Mouse (Mus musculus) right cerebral cortex, postnatal 25 days (tissue): ENCODE measurements at regions not wholly inside any gene's neighbourhood (a gene's known extent, or its start where the extent isn't known, plus 50 kb on each side); places are given as distances from the start of the nearest gene placed in this dataset.
"Not testable (repeated sequence)": the region's sequence is repeated elsewhere in the genome, so short reads cannot be mapped to it uniquely, and the experiment has no call there.

Experiments used
- DNase-seq: peaks from one replicate; pipeline ENCODE4 v3.0.0; 2022

DNA sequence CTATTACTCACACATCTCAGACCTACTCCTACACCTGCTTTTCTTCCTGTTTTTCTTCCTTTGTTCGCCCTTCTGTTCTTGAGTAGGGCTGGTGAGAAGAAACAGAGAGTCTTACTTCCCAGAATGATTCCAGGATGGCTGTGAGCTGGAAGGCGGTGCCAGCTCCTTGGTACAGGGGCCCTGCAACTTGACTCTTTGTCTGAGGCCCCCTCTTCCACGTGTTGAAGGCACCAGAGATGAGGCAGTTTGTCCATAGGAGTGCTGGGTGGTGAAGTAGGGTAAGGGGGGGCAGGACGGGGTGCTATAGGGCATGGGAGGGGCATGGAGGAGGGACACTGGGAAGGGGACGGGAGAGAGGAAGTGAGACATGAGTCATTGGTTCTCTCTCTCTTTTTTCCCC, 60.8 kb downstream of the Dmrta2 start:
- no peak for DNase-seq

GRCm38 (mm10) chr4:110044851-110045618, 67.2 kb downstream of the Dmrta2 start:
- DNase-seq = no peak

DNA sequence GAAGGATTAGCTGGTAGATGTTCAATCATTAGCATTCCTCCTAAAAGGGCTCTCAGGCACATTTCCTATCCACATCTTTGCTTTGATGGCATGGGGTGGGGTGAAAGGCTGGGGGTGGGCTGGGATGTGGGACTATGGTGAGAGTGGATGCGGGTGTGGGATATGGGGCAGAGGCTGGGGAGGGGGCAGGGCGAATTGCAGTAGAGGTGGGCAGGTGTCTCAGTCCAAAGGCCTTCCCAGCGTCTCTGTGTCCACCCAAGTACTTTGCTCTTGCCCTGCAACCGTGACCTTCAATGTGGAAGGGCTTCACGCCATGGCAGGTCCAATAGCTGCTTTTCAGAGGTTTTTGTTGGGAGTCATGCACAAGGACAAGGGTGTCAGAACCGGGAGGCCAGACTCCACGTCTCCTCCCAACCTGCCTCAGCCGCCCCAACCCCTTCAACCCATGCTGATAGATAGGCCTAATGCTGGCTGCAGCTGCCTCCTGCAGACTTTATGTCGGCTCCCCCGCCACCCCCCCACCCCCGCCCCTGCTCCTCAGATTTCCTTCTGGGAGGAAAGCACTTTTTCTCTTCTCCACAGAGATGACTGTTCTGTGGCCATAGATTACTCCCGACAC, 67.9 kb downstream of the Dmrta2 start:
- no peak for DNase-seq

DNA sequence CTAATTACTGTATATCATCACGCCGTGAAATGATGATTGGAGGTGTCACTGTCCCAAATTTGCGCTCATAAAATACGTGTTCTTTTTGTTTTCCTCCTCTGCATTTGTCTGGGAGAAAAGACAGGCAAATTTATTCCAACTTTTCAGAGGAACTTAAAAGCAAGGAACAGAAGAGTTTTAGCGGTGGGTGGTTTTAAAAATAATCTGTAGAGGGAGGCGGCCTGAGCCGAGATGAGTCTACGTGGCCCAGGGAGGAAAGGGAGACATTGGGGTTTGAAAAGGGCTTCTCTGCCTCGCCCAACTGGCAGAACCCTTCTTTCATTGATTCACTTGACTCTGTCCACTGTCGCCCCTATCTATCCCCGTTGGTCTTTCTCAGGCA, 68.4 kb downstream of the Dmrta2 start:
- no peak for DNase-seq

DNA sequence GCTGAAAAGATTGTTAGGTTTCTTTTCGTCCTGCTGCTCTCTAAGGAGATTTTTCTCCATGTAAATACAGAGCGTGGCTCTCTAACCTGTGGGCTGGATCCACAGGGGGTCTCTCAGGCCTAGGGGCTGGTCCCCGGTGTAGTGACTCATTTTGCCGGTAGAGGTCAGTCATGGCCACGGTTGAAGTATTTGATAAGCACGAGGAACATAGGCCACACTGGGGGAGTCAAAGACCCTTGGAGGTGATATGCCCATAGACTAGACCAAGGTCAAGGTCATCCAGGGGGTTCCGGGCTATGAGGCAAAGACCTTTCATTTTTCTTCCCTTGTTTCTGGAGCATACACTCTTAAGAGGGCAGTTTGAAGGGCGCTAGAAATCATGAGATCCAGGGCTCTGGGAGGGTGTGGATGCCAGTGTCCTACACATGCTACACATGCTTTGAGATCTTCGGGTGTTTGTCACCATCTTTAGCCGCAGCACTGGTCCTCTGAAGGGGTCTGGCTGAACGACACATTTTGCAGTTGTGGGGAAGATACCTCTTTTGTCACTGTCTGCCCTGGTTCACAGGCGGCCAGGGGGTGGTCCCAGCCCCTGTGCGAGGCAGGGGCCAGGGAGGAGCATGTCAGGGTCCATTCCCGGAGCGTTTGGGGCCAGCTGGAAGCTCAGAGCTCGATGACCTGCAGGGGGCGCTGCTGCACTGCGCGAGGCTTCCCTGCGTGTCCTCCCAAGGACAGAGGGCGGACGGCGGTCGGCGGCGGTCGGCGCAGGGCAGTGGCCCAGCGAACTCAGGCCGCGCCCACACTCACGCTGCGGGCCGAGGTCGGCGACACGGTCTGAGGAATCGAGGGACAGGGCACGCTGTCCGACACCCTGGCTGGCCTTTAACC, 72.8 kb downstream of the Dmrta2 start:
- DNase-seq = peak; percentile 86

DNA sequence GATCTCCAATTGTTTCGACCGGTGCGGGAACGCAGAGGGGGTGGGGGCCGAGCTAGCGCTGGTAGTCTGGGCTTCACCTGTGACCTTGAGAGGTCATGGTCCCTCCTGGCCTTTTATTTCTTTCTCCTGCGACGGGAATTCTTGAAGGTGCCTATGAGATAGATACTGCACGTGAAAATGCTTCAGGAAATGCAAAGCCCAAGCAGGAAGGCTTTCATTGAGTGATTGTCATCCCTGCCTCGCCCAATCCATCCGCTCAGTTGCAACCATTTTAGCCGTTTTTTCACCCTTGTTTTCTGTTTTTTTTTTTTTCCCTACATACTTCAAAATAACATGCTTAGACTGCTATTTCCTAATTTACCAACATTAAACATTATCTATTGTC, 73.4 kb downstream of the Dmrta2 start:
- DNase-seq = no peak

GRCm38 (mm10) chr4:110051872-110052271, 74.0 kb downstream of the Dmrta2 start:
- DNase-seq = no peak

DNA sequence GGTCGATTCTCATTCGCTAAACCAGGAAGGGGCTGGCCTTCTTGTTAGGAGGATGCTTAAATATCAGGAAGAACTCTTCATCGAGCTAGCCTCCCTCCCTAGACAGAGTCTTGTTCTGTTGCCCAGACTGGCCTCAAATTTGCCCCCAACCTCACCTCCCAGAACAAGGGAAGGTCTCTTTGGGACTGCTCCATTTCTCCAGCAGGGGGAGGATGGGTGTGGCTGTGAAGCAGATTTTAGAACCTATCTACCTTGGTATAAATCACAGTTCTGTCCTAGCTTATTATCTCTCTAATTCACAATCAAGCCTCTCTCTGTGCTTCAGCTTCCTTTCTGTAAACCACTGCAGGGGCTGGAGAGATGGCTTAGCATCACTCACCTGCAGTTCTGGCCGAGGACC, 75.1 kb downstream of the Dmrta2 start:
- no peak for DNase-seq

DNA sequence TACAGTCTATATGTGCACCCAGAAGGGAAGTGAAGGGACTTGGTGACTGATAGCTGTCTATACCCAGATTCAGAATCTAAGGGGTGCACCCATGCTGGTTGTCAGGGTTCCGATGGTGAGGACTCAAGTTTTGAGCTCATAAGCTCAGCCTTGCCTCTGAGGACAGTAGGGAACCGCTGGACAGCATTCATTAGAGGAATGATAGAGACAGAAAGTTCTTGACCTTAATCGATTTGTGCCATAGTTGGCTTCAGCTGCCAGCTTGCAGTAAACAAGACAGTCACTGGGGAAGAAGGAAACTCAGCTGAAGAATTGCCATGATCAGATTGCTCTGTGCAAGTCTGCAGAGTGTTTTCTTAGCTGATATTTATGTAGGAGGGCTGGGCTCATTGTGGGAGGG, 96.0 kb downstream of the Dmrta2 start:
- no peak for DNase-seq

GRCm38 (mm10) chr4:110083371-110083770, 105.5 kb downstream of the Dmrta2 start:
- no peak for DNase-seq

DNA sequence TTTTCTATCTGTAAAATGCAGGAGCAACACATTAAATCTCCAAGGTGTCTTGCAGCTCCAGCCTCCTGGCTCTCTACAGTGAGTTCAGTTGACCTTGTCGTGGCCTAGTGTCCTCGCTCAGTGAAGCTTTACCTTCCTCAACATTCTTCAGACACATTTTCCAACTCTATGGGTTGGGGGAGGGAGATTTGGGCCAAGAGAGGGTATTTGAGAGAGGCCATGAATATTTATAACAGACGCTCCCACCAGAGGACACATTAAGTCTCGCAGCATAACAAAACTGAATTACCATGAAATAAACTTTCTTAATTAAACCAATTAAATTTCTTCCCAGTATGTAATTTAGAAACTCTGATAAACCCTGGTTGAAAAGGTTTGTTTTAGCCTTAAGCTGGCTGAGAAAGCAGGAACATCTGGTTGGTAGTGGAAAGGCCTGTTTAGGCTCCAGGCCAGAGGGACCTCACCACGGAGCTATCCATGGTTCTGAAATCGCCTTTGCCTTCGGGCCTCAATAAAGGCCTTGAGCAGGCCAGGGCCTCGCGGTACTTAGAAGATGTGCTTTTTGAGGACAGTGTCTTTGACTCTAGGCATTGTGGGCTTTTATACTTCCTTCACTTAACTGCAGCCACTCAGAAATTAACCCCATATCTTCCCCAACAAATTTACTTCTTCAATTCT, 109.9 kb downstream of the Dmrta2 start:
- DNase-seq = no peak

- DNase-seq = no peak
These were observed 115.4 kb downstream of the Dmrta2 start for GRCm38 (mm10) chr4:110093040-110093820.

GRCm38 (mm10) chr4:110094541-110094940, 116.7 kb downstream of the Dmrta2 start:
- no peak for DNase-seq

DNA sequence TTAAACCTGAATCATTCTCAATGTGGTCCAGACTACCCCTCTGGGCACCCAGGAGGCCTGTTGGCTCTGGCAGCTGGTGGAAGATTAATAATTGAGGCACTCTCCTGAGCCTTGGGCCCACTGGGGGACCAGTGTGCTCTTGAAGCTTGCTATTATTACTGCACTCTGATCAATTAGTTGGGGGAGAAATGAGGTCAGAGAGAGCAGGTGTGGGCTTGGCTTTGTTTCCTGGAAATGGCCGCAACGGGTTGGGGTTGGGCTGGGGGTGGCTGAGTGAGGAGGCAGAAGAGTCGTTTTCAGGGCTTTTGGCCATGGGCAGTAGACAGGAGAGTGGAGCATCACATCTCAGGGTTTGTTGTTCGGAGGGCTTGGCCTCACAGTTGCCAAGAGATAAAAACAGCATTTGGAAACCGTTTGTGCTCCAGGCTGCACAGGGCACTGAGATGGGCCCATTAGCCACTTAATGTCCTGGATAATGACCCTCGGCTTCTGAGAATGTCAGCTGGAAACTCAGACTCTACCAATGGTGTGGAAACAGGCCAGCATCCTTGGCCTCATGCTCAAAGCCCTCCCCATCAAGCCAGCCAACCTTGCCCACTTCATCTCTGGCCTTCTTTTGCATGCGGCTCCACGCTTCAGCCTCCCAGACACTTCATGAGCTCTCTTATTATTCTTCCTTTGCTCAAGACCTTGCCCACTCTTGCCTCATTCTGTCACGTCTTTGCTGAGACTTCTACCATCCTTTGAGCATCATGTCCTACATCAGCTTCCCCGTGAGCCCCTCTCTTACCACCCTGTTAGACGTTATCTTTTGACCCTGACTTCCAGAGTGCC, 118.1 kb downstream of the Dmrta2 start:
- no peak for DNase-seq

DNA sequence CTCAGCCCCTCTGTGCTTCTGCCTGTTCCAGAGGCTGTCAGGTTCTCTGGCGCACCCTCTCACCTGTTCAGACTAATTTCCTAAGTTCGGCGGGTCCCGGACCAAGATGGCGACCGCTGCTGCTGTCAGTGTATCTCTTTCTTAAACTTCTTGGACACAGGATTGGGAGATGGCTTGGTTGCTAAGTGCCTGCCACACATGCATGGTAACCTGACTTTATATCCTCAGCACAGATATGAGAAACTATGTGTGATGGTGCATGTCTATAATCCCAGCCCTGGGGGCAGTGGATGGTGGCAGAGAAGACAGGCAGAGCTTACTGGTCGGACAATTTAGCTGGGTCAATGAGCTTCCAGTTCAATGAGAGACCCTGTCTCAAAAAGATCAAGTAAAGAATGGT, 126.3 kb downstream of the Dmrta2 start:
- not testable (repeated sequence) for DNase-seq

DNA sequence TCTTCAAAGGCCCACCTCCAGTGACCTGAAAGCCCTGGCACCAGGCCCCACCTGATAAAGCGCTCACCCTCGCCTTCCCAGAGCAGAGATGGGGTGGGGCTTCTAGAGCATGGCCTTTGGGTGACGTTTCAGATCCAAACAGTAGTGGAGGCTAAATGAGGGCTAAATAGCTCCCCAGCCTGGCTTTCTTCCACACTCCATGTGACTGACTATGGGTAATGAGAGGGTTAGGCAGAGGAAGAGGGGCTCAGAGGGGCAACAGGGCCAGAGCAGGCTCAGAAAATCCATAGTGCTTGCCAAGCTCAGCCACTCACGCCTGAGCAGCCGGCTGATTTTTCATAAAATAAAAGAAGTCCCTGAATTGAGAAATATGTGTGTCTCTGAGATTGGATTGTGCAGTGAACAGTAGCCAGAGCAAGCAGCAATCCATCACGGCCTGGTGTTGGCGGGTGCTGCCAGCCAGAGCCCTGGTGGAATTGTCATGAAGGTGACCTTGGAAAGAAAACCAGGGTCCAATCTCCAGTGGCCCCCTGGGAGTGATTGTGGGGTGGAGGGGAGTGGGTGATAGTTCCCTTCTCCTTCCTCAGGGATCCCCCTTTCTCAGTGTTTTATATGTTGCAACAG, 128.9 kb downstream of the Dmrta2 start:
- no peak for DNase-seq

- DNase-seq = no peak
These were observed 141.6 kb downstream of the Dmrta2 start for GRCm38 (mm10) chr4:110119438-110119837.

DNA sequence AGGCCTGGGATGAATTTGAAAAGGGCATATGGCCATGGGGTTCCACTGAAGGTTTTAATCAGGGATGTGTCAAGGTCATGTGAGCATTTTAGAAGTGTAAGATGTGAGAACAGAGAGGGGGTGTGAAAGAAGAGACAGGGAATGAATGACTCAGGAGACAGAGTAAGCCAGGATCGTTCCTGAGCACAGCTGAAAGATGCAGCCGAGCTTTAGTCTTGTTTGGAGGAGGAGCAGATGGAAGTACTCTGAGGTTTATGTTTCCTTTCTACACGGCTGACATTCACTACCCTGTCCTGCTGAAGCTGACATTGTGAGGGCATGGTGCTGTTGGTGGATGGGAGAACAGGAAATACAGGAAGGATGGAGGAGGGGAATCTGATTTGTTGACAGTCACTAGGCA, 142.0 kb downstream of the Dmrta2 start:
- DNase-seq = no peak

DNA sequence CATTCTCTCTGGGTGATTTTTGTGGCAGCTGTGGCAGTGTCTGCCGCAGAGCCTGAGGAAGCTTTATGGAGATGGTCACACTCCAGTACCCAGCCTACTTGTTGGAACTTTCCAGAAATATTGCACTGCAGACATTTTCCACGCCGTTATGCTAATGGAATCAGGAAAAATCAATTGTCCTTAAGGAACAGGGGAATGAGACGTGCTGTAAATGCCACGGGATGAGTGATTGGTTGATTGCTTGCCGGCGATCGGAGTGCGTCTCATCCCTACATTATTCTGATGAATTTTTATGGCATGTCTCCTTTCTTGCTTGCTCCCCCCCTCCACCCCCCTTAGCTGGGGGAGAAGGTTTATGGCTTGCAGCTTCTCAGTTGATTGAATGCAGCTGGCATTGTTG, 142.9 kb downstream of the Dmrta2 start:
- DNase-seq = no peak

- DNase-seq = no peak
These were observed 143.6 kb downstream of the Dmrta2 start for GRCm38 (mm10) chr4:110121447-110121846.
